Mouse (Mus musculus) hindbrain, postnatal 0 days (tissue): ENCODE measurements at regions not wholly inside any gene's neighbourhood (a gene's known extent, or its start where the extent isn't known, plus 50 kb on each side); places are given as distances from the start of the nearest gene placed in this dataset.

ENCODE experiments used
- ATAC-seq: fragments of 200-750 bp; cut with Nextera tagmentation; 2 replicates; pipeline ENCODE4 v1.8.0; 2017; ENCODE audit warnings: mild to moderate bottlenecking, moderate TSS enrichment, moderate library complexity
- DNase-seq: peaks from one replicate; pipeline ENCODE4 v3.0.0-alpha.2; 2015; ENCODE audit warnings: low spot score
- H3K27ac ChIP-seq: fragments of 300-500 bp; sonication (generic); 2 replicates; pipeline ENCODE4 v1.5.1; 2014; ENCODE audit warnings: mild to moderate bottlenecking
- H3K27me3 ChIP-seq: fragments of 300-500 bp; sonication (generic); 2 replicates; pipeline ENCODE4 v1.6.1; 2014; ENCODE audit warnings: low read length, mixed read lengths; ENCODE audit not compliant: insufficient read depth
- H3K36me3 ChIP-seq: fragments of 300-500 bp; sonication (generic); 2 replicates; pipeline ENCODE4 v1.6.1; 2014; ENCODE audit warnings: low read length, mixed read lengths; ENCODE audit not compliant: insufficient read depth
- H3K4me1 ChIP-seq: fragments of 300-500 bp; sonication (generic); 2 replicates; pipeline ENCODE4 v1.6.1; 2014; ENCODE audit warnings: antibody characterized with exemption, low read length, mixed read lengths; ENCODE audit not compliant: insufficient read depth
- H3K4me2 ChIP-seq: fragments of 300-500 bp; sonication (generic); 2 replicates; pipeline ENCODE4 v1.6.1; 2014; ENCODE audit warnings: low read depth, mild to moderate bottlenecking, low read length, moderate library complexity, mixed read lengths
- H3K4me3 ChIP-seq: fragments of 300-500 bp; sonication (generic); 2 replicates; pipeline ENCODE4 v1.5.1; 2014; ENCODE audit warnings: low read length
- H3K9ac ChIP-seq: fragments of 300-500 bp; sonication (generic); replicated peaks from 2 replicates; pipeline ENCODE4 v1.6.1; 2014; ENCODE audit warnings: mild to moderate bottlenecking, low read length, moderate library complexity, mixed read lengths
- H3K9me3 ChIP-seq: fragments of 300-500 bp; sonication (generic); 2 replicates; pipeline ENCODE4 v1.6.1; 2016; ENCODE audit warnings: low read length, mixed read lengths
- CTCF ChIP-seq: IDR thresholded peaks from 2 replicates; pipeline ENCODE4 v1.5.1; 2016; ENCODE audit warnings: antibody characterized with exemption, control low read depth, low read depth
- WGBS: fragments of 180-500 bp; shearing (Covaris S2); extraction: QIAGEN DNeasy Blood & Tissue Kit; methylation state at CpG from one replicate; pipeline ENCODE4 v1.1.7; 2014; 5-methylcytosine and 5-hydroxymethylcytosine counted together

DNA sequence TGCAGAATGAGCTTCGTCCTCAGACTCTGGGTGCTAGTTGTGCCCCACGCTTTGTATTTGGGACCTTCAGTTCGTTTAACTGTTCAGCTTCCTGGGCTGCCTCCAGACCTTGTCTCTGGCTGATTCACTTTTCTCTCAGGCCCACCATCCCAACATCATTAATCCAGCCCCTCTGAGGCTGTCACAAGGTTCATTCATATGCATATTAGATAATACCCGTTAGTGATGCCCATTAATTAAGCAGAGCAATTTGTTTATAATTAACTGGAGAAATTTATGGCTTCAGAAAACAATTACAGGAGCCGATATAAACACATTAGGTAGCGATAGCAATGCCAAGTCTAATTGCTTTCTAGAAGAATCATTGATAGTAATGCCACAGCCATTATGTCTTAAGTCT is 312.3 kb upstream of the Eif4g2 start:
- no peak for TF ChIP-seq CTCF
- Histone ChIP-seq H3K9ac (no peak overlapping the region), H3K4me1 (no peaks in the 10 kb centered on the region), H3K4me2 (no peak overlapping the region), H3K4me3 (no peak overlapping the region), H3K27ac (no peak overlapping the region), H3K9me3 (no peaks in the 10 kb centered on the region), H3K36me3 (no peaks in the 10 kb centered on the region), H3K27me3 (no peaks in the 10 kb centered on the region)
- ATAC-seq (no peak), DNase-seq (peak; percentile 32)
- 35% methylated on average over 6 of the region's 6 CpGs for WGBS

DNA sequence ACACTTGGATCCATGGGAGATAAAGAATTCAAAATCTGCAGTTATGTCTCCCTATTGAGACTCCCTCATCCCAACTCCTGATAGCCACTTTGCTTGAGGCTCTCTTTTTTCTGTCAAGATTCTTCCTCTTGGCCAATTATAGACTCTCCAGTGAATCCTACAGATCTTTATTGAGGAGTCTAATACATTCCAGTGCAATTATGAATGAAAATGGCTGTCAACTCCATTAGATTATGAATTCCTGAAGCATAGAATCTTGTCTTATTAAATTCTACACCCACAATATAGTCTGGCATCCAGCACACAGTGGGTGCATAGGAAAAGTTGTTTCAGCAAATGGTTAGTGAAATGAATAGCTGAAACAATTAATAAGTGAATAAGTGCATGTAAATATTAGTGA is 311.0 kb upstream of the Eif4g2 start:
- TF ChIP-seq CTCF = no peak
- no peak overlapping the region for H3K9ac ChIP-seq
- H3K4me2 ChIP-seq = no peak overlapping the region
- H3K27ac ChIP-seq = no peak overlapping the region
- H3K4me1 ChIP-seq = no peaks in the 10 kb centered on the region
- no peak for ATAC-seq
- DNase-seq = no peak
- H3K4me3 ChIP-seq = no peak overlapping the region
- H3K9me3 ChIP-seq = no peaks in the 10 kb centered on the region
- H3K27me3 ChIP-seq = no peaks in the 10 kb centered on the region
- no peaks in the 10 kb centered on the region for H3K36me3 ChIP-seq

DNA sequence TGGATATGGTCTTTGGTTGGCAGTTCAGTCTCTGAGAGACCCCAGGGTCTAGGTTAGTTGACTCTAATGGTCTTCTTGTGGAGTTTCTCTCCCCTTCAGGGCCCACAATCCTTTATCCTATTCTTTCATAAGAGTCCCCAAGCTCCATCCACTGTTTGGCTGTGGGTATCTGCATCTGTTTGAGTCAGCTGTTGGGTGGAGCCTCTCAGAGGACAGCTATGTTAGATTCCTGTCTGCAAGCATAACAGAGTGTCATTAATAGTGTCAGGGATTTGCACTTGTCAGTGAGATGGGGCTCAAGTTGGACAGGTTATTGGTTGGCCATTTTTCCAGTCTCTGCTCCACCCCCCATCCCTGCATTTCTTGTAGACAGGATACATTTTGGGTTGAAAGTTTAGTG is 306.9 kb upstream of the Eif4g2 start:
- no peak for TF ChIP-seq CTCF
- no peak for ATAC-seq
- no peaks in the 10 kb centered on the region for H3K27me3 ChIP-seq
- no peak for DNase-seq
- H3K36me3 ChIP-seq = no peaks in the 10 kb centered on the region
- H3K4me2 ChIP-seq = no peak overlapping the region
- H3K4me3 ChIP-seq = no peak overlapping the region
- H3K27ac ChIP-seq = no peak overlapping the region
- no peaks in the 10 kb centered on the region for H3K9me3 ChIP-seq
- no peak overlapping the region for H3K9ac ChIP-seq
- no peaks in the 10 kb centered on the region for H3K4me1 ChIP-seq

DNA sequence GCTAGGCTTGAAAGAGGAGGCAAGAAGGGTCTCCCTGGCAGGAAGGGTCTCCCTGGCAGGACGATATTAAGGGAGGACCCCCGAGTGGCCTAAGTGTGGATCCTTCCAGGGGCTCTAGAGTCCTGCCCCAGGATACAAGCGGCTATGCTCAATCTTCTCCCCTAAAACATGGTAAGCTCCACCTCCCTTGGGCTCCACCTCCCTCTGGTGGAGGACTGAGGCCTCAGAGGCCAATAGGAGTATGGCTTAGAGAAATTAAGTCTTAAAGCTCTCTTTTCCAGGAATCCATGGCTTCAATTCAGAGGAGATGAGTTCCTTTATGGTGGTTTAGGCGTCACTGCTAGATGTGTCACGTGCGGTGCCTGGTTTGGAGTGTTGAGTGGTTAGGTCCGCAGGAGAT is 291.7 kb upstream of the Eif4g2 start:
- H3K36me3 ChIP-seq = no peaks in the 10 kb centered on the region
- ATAC-seq (no peak), DNase-seq (no peak)
- H3K27ac ChIP-seq = no peak overlapping the region
- 89% methylated on average over 7 of the region's 7 CpGs for WGBS
- H3K4me2 ChIP-seq = no peak overlapping the region
- no peaks in the 10 kb centered on the region for H3K27me3 ChIP-seq
- peaks cover 9% of the 10 kb centered on the region for H3K4me1 ChIP-seq
- H3K9me3 ChIP-seq = no peaks in the 10 kb centered on the region
- no peak overlapping the region for H3K4me3 ChIP-seq
- no peak overlapping the region for H3K9ac ChIP-seq
- TF ChIP-seq CTCF = no peak

GRCm38 (mm10) chr7:111373380-111374173 is 290.7 kb upstream of the Eif4g2 start:
- Histone ChIP-seq H3K27me3 (no peaks in the 10 kb centered on the region), H3K36me3 (no peaks in the 10 kb centered on the region), H3K4me1 (peaks cover 9% of the 10 kb centered on the region), H3K9ac (no peak overlapping the region), H3K9me3 (no peaks in the 10 kb centered on the region), H3K27ac (no peak overlapping the region), H3K4me2 (no peak overlapping the region), H3K4me3 (no peak overlapping the region)
- ATAC-seq = no peak
- no peak for TF ChIP-seq CTCF
- 65% methylated on average over 10 of the region's 10 CpGs for WGBS
- no peak for DNase-seq

GRCm38 (mm10) chr7:111370421-111370887 is 287.6 kb upstream of the Eif4g2 start:
- TF ChIP-seq CTCF = no peak
- no peaks in the 10 kb centered on the region for H3K36me3 ChIP-seq
- H3K9me3 ChIP-seq = no peaks in the 10 kb centered on the region
- peak; percentile 83 for DNase-seq
- H3K4me2 ChIP-seq = no peak overlapping the region
- H3K27me3 ChIP-seq = no peaks in the 10 kb centered on the region
- H3K4me3 ChIP-seq = no peak overlapping the region
- H3K27ac ChIP-seq = peak overlapping the region; percentile 58; the same call in 1 of the 2 replicates
- H3K9ac ChIP-seq = no peak overlapping the region
- ATAC-seq = peak; percentile 80; the same call in 1 of the 2 replicates
- WGBS = 14% methylated on average over 2 of the region's 2 CpGs
- peaks cover 9% of the 10 kb centered on the region for H3K4me1 ChIP-seq

DNA sequence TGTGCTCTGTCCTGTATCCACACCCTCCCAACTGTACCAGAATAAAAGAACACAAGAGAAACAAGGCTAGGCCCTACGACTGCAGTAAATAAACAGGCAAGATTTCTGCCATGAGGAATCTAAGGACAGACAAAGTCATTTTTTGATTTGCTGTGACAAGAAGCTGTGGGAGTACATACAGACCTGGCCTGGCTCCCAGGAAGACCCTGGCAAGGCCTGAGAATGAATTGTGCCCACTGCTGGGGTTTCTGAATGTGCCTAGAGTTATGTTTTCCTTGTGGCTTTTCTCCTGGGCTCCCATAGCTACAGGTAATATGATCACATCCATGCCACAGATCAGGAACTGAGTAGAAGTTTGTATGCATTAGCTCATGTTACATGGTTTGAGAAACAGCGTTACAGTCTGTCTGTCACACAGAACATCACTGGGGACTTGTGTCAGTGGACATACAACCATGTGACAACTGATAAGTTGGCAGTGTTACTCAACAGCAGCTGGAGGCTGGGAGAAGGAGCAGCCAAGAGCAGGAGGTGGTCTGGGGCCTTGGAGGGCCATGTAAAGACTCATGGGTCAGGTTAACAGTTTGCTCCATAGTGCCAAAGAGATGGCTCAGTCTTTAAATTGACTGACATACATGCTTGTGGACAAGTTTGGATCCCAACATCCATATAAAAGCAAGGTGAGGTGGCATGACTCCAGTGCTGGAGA is 285.6 kb upstream of the Eif4g2 start:
- Histone ChIP-seq H3K4me3 (no peak overlapping the region), H3K4me1 (peaks cover 9% of the 10 kb centered on the region), H3K9ac (no peak overlapping the region), H3K4me2 (no peak overlapping the region), H3K27me3 (no peaks in the 10 kb centered on the region), H3K27ac (no peak overlapping the region), H3K9me3 (no peaks in the 10 kb centered on the region), H3K36me3 (no peaks in the 10 kb centered on the region)
- peak; percentile 45 for DNase-seq
- no peak for TF ChIP-seq CTCF
- 48% methylated on average over 2 of the region's 2 CpGs for WGBS
- no peak for ATAC-seq
